Mouse (Mus musculus) granulocyte monocyte progenitor cell, adult 5-6 weeks (primary cell): Measurements from ENCODE around the gene 4930519P11Rik. TPM values are rescaled to one million over a fixed set of nuclear protein-coding genes. Genes with fewer than 3 reads are reported as not detected.

Source experiments
- ATAC-seq: replicated peaks from 2 replicates; pipeline ENCODE4 v1.8.0; 2016; ENCODE audit warnings: mild to moderate bottlenecking, moderate TSS enrichment, inconsistent platforms; ENCODE audit not compliant: poor library complexity, severe bottlenecking
- total RNA-seq, 2 experiments: library from RNA; stranded (forward) in 1 of 2; stranded (reverse) in 1 of 2; fragments of 200-712, 200-1000 nt in 1 of 2; fragments of >200 nt in 1 of 2; fragmentation: Nextera tagmentation in 1 of 2; gene quantifications; 2 replicates each; pipeline ENCODE4 v1.2.3; 2014 to 2017

Gene 4930519P11Rik
- total RNA-seq (2014; fragmentation: Nextera tagmentation), result not detected in 2 replicates
- 0.52 TPM in 1 of 2 replicates, not detected in the other for total RNA-seq (2017)

GRCm38 (mm10) chr2:154613118-154614115, at the start of gene 4930519P11Rik, which contains the start of gene Zfp341:
TSS of gene 4930519P11Rik (minus strand) at chr2:154613437.
TSS of gene Zfp341 (plus strand) at chr2:154613297.
- peak; percentile 84 for ATAC-seq

DNA sequence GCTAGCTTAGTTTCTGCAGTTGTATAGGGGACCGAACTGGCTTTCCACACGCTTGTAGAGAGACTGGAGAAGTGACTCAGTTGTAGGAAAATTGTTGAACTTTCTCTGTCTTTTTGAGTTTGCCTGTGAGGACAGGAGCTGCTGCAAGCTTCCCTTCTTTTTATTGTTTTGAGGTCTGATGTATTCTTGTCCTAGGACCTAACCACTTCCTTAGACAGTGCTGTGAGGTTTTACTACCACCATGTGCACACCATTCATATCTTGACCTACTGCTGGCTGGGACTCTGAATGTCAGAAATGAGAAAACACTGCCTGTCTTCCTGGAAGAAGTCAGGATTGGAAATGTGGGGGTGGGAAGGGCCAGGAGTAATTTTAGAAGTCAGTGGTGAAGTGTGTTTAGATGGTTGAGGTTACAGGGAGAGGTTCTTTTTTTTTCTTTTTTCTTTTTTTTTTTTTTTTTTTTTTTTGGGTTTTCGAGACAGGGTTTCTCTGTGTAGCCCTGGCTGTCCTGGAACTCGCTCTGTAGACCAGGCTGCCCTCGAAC, 46.4 kb upstream of the 4930519P11Rik start:
- ATAC-seq, result 0 out of 2 replicates have a peak, but pooled peaks have one; percentile 12

- ATAC-seq, result no peak
Measured at GRCm38 (mm10) chr2:154659070-154659469, 45.8 kb upstream of the 4930519P11Rik start.

GRCm38 (mm10) chr2:154657486-154658237, 44.4 kb upstream of the 4930519P11Rik start:
- ATAC-seq, result peak; percentile 80

DNA sequence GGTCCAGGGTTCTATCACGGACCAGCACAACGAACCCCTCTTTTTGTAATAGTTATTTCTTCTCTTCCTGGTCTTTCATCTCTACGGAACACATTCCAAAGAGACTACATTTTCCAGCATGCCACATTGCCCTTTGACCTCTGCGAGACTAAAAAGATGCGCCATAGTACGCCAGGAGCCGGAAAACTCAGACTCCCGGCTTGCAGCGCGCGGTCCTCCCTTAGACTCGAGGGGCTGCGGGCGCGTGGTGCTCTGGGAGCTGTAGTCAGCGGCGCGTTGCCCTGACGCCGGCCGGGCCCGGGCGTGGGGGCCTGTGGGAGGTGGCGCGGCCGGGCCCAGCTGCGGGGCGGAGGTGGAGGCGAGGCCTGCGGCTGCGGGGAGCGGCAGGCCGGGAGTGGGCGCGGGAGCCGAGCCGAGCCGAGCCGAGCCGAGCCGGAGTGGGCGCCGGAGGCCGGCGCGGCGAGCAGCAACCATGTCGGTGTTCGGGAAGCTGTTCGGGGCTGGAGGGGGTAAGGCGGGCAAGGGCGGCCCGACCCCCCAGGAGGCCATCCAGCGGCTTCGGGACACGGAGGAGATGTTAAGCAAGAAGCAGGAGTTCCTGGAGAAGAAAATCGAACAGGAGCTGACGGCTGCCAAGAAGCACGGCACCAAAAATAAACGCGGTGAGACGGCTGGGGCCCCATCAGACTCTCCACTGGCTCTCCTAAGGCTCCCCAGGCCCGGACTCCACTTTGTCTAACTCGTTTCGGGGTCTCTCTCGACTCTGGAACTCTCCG, 43.7 kb upstream of the 4930519P11Rik start:
- peak; percentile 82 for ATAC-seq

- ATAC-seq, result no peak
Measured at GRCm38 (mm10) chr2:154655878-154656414, 42.7 kb upstream of the 4930519P11Rik start.

GRCm38 (mm10) chr2:154654976-154655375, 41.7 kb upstream of the 4930519P11Rik start:
- ATAC-seq, result no peak

- ATAC-seq, result no peak
Measured at GRCm38 (mm10) chr2:154651363-154651762, 38.1 kb upstream of the 4930519P11Rik start, which contains the start of gene Chmp4b. TSS of gene Chmp4b (plus strand) at chr2:154651705.

- no peak for ATAC-seq
Measured at GRCm38 (mm10) chr2:154650404-154650803, 37.2 kb upstream of the 4930519P11Rik start.

DNA sequence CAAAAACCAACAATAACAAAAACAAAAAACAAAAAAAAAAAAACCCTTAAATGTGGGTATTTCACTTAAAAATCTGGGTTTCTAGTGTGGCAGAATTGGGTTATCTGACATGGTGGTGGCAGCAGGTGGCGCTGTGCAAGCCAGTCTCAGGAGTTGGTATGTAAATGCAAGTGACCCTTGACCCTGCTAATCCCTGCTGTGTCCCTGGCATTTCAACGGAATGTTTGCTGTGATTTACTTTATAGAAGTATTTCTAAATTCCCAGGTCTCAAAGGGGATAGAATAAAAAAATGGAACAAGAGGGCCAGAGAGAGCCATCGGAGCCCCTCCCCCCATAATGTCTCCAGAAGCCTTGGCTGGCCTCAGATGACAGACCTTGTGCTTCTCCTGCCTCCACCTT, 34.8 kb upstream of the 4930519P11Rik start:
- 0 out of 2 replicates have a peak, but pooled peaks have one; percentile 34 for ATAC-seq

DNA sequence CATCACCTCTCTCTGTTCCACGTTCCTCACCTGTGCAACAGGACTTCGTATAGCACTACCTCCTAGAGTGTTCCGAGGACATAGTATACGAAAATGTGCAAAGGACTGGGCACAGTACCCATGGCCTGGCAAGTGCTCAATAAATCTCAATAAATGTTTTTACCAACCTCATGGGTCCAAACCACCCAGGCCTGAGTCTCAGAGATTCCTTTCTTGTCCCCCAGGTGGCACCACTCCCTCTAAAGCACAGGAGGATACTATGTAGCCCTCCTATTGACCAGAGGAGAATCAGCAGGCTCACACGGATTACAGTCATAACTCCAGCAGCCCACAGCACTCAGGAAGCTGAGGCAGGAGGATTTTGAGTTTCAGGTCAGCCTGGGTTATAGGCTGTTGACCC, 33.4 kb upstream of the 4930519P11Rik start:
- ATAC-seq, result peak; percentile 65

- no peak for ATAC-seq
Measured at GRCm38 (mm10) chr2:154642712-154643385, 29.6 kb upstream of the 4930519P11Rik start.

DNA sequence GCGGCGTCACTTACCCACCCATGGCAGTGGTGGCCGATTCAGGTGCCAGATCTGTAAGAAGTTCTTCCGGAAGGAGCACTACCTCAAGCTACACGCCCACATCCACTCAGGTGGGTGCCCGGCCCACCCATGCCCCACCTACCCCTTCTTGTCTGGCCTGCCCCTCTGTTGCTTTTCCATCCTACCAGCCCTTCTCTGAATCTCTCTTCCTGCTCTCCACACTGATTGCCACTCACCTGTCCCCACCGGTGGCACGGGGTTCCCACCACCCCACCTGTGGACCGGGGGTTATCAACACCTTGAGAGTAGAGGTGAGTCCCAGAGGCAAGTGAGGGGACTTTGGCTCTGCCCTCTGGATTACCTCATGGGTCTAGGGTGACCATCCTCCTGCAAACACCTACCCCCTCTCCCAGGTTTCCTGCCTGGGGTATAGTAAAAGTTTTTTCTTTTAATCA, 28.8 kb upstream of the 4930519P11Rik start:
- no peak for ATAC-seq

GRCm38 (mm10) chr2:154641176-154641575, 27.9 kb upstream of the 4930519P11Rik start:
- no peak for ATAC-seq

- ATAC-seq, result no peak
Measured at GRCm38 (mm10) chr2:154639115-154639514, 25.9 kb upstream of the 4930519P11Rik start.

GRCm38 (mm10) chr2:154638521-154638920, 25.3 kb upstream of the 4930519P11Rik start:
- ATAC-seq, result no peak

GRCm38 (mm10) chr2:154635826-154636225, 22.6 kb upstream of the 4930519P11Rik start:
- no peak for ATAC-seq

GRCm38 (mm10) chr2:154633876-154634644, 20.8 kb upstream of the 4930519P11Rik start:
- ATAC-seq, result no peak
